Mouse (Mus musculus) heart, postnatal 25 days (tissue): ENCODE measurements around the gene Arrdc4. TPM values are rescaled to one million over a fixed set of nuclear protein-coding genes. Genes with fewer than 3 reads are reported as not detected.

Source experiments
- DNase-seq: peaks from one replicate; pipeline ENCODE4 v3.0.0; 2022; ENCODE audit warnings: low spot score
- intact Hi-C: fragments of 180-260 bp; cut with DNase I; formaldehyde crosslinking; loops from one replicate; pipeline ENCODE4 v1.15.1; 2025
- total RNA-seq, 2 experiments: library from RNA; stranded (reverse); gene quantifications; 2 replicates each; pipeline ENCODE4 v1.2.3; 2021

The Arrdc4 gene
- total RNA-seq, 2 experiments from 2014 or later, result 8.7 to 10.0 TPM

DNA sequence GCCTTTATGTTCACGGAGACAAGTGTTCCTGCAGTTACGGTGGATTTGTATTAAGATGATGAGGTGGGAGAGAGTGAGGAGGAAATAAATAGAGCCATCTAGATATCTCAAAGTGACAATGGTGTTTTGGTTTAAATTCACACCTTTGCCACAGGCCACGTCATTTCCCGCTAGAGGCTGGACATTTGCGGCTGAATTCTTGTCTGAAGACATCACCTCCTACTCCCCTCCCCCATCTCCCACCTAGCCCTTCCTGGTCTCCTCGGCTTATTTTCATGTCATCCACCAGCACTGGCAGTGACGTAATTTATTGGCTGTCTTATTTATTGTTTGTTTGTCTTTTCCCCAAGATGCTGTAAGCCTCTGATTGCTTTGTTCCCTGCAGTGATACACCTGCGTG is 32.1 kb downstream of the Arrdc4 start:
- DNase-seq, result no peak
- intact Hi-C loops, result loop anchor here (2.0 kb wide), 1 partner anchor 24 kb away; no protein-coding TSS in a partner anchor

DNA sequence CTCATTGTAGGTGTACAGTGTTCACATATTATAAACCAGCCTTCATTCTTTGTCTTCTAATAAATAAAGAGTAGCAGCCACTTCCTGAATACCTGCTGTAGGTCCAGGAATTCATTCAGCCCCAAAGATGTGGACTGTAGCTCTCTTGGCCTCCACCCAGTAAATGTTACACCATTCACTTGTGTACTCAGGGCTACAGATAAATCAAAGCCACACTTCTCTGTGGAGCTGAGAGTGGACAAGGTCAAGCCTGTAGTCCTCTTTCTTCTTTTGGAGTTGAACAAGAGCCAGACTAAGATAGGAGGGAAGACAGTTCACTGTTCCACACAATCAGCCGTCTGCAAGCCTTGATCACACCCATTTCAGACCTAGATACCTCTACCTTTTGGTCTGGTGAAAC is 36.1 kb downstream of the Arrdc4 start:
- DNase-seq, result no peak
- intact Hi-C loops, result no loop called here

DNA sequence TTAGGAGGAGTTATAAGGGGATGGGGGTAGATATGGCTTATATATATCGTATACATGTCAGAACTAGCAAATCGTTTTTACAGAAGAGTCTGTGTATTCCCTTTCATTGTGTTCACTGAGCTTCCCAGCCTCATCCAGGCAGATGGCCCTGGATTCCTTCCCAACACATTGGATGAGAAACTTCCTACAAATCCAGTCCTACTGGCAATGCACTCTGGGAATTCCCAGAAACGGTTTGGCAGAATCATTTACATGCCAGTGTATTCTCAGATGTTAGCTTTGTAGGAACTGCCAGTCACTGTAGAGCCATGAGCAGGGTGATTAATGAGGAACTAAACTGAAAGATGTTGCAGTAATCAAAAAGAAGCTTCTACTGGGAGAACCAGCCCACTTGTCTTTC is 36.6 kb downstream of the Arrdc4 start:
- no peak for DNase-seq
- intact Hi-C loops, result no loop called here

DNA sequence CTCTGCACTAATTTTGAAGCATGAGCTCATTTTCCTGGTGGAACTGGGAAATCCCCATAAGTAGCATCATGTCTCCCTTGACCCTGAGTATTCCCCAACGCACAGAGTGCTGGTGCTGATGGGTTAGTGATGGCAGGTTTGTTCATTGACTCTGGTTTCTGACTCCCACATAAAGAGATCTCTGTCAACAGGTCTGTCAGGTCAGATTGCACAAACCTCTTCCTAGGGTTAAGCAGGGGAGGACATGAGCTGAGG is 39.8 kb downstream of the Arrdc4 start:
- no peak for DNase-seq
- intact Hi-C loops, result no loop called here

DNA sequence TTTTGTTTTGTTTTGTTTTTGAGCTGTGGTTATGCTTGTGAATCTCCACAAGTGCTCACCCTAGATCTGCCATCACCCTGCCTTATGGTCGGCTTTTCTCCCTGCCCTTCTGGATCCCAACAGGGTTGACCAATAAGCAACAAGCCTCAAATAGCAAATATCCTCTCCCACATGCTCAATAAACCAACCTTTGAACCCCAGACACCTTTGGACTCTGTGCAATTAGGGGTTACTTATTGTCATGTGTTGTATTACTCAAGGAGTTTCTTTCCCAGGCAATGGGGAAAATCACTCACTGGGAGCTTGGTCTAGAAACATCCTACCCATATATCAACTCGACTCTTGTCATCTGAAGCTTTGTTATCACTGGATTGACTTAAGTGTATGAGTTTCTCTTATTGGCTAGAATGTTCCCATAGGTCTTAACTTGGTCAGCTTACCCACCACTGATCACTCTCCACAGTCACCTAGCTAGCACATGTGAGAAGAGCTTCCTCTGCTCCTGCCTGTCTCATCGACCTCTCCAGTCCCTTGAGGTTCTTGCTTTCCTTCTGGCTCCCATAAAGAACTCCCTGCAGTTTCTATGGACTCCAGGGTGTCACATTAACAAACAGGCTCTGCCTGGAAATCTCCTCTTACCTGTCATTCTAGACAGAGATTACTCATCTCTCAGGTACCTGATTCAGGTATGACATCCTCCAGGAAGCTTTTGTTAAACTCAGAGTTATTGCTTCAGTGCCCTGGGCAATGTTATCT is 40.3 kb downstream of the Arrdc4 start:
- intact Hi-C loops, result no loop called here
- DNase-seq, result no peak

DNA sequence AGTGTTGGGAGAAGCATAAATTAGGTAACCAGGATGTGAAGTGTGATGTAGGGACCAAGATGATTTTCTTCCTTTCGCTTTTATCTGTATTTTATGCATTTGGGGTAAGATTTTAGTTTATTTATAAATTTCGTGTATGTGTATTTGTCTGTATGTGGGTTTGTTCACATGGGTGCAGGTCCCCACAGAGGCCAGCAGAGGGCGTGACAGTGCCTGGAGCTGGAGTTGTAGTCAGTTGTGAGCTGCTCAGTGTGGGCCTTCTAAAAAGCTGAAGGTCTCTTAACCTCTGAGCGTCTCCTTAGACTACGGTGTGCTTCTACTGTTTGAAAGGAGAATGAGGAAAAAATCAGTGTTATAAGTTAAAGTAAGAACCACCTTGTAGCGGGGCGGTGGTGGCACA is 43.9 kb downstream of the Arrdc4 start:
- intact Hi-C loops, result no loop called here
- no peak for DNase-seq

DNA sequence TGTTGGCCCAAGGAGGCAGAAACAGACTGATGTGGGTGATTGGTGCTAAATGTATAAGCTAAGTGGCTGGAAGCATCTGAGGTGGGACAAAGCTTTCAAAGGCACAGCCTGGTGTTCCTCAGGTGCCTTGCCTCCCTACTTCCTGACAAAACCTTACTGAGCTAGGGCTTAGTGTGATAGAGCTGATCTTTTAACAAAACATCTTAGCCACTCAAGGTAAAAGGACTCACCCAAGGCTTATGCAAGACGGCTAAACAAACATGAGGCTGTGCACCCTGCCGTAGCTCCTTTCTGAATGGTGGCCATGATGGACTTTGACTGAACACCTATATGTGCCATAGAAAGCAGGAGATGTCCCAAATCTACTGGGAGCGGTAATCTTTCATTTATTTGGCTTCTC is 51.7 kb downstream of the Arrdc4 start:
- intact Hi-C loops, result no loop called here
- DNase-seq, result no peak

DNA sequence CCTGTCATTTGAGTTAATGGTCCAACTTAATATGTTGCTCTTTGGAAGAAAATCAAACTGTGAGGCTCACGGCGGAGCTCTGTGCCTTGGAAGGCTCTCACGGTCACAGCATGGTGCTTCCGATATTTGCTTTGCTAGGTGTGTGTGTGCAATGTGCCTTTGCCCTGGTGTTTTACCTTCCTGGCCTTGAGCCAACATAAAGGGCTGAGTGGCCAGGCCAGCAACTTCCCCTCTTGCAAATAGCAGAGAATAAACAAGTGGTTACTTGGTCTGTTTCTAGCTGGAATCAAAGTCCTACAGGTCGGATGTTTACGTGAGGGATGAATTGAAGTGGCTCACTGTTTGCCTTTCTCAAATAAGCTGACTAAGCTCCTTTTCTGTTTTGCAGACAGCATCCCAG is 52.1 kb downstream of the Arrdc4 start:
- no peak for DNase-seq
- intact Hi-C loops, result no loop called here

DNA sequence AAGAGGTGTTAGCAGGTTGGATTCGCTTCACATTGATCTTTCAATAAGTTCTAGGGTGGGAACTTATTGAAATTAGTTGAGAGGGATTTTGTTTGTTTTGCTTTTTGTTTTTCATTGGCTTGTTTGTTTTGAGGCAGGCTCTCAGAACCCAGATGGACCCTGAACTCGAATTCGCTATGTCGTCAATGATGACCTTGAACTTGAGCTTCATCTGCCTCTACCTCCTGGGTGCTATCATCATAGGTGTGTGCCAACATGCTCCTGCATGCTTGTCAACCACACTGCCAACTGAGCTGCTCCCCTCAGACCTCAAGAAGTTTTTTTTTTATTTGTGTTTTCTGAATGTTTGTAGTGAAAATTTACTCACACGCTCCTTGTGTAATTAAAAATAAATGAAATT is 52.6 kb downstream of the Arrdc4 start:
- intact Hi-C loops, result no loop called here
- DNase-seq, result no peak

DNA sequence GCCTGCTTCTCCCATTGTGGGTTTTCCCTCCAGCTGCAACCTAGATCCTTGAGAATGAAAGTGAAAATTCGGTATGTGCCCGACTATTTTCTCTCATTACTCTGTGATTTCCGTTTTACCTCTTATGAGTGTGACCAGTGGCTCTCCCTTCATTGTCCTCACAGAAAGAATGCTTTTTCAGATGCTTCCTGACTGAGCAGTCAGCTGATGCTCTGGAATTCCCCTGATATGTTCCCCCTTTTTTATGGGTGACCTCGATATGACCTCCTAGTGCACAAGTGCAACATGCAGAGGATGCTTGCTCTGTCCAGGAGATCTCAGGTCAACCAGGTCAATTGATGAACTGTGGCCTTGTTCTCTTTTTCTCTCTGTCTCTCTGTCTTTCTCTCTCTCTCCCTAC is 56.3 kb downstream of the Arrdc4 start:
- intact Hi-C loops, result loop anchor here (2.0 to 5.0 kb wide), 2 partner anchors 24 to 85 kb away; no protein-coding TSS in a partner anchor
- no peak for DNase-seq

DNA sequence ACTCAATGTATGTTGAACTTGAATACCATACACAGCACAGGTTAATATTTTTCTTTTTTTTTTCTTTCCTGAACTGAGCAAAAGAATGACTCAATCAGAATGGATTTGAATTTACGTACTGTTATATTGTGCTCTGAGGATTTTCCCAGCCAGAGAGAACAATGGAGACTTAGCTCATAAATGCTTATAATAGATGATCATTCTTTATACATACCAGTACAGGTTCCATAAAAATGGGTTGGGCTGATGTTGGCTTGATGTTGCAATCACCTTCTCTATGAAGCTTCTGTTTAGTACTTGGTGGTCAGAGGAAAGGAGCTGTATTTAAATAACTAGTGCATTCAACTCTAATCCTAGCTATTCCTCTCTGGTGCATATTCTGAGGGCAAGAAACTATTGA is 57.6 kb downstream of the Arrdc4 start:
- DNase-seq, result no peak
- intact Hi-C loops, result loop anchor here (5.0 kb wide), 1 partner anchor 84 kb away; no protein-coding TSS in a partner anchor

DNA sequence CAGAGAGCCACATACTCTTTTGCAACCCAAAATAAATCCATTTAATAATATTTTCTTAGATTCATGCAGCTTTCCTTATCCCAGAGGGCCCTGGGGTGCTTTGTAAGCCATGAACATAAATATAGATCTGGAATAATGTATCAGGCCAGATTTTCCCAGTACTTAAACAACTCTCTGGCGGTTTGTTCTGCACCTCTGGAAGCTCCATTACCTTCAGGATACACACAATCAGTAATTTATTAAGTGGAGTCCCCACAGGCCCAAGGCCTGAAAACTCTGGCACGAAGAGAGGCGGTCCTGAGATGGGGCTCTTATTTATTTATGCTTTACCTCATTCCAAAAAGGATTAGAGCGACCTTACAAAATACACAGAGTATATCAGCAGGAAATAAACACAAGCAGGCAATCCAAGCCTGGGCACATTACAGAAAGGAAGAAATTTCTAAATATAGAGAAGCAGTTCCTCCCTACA is 61.9 kb downstream of the Arrdc4 start:
- no peak for DNase-seq
- intact Hi-C loops, result no loop called here
